Mouse (Mus musculus) frontal cortex, postnatal 36 days (tissue): ENCODE data around the gene Atp2b2.
A peak's percentile ranks its signal among the peaks of the same experiment; 100 is the strongest.

ENCODE experiments used
- DNase-seq, 2 experiments: peaks; one replicate each; pipeline ENCODE4 v3.0.0; 2022; ENCODE audit warnings: low spot score in 2 of 2

Gene Atp2b2

GRCm38 (mm10) chr6:113858317-113858716, 184.1 kb downstream of the Atp2b2 start:
- no peak for DNase-seq

DNA sequence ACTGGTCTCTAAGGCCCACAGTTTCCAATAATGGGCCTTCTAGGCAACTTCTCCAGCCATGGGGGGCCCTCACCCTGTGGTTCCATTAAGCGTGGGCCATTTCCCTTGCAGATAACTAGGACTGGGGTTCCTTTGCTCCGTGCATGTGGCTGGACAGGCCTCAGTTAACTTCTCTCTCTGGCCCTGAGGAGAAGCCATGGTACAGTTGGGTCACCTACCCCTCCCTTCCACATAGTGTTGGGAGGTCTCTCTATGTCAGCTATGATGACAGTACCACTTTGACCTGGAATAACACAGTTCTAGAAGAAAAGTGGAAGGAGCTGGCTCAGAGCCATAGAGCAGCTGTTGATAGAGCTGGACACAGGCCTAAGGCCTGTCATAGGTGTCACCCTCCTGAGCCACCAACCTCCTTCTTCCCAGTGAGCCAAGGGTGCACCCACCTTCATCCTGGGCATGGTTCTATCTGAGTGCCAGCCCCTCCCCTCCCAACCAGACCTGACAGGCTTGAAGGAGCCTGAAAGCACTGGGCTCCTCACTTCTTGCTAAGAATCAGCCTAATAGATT, 185.0 kb downstream of the Atp2b2 start:
- no peak for DNase-seq

DNA sequence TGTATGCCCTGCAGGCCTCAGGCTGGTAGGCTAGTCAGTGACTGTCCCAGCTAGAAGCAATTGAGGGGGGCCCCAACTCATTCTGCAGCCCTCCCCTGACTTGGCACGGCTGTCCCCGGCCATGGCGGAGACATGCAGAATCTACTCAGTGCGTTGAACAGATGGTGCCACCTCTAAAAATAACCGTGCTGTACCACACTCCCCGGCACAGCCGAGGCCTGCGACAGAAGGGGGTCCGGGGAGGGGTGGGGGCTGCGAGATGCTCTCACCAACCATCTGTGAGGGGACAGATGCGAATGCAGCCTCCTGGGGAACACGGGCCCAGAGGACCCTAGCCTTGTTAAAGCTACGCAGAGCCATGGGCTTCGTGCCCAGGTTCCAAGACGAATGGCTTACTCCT, 185.6 kb downstream of the Atp2b2 start:
- DNase-seq, result peak; percentile 86 to 91

GRCm38 (mm10) chr6:113856095-113856646, 186.2 kb downstream of the Atp2b2 start:
- no peak for DNase-seq

DNA sequence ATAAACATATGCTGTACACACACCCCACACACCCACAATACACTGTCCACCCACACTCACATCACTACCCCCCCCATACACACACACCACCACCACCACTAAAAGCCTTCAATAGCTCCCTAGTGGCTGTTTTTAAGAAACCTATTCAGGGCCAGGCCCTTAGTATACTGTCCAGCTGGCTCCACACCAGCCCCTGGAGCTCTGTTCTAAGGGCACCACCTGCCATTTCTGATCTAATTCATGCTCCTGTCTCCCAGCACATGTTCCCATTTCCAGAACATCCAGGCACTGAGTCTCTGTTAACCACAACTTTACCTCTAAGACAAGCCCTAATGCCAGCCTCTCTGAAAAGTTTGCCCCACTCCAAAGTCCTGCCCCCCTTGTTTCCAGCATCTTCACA, 186.8 kb downstream of the Atp2b2 start:
- no peak for DNase-seq

DNA sequence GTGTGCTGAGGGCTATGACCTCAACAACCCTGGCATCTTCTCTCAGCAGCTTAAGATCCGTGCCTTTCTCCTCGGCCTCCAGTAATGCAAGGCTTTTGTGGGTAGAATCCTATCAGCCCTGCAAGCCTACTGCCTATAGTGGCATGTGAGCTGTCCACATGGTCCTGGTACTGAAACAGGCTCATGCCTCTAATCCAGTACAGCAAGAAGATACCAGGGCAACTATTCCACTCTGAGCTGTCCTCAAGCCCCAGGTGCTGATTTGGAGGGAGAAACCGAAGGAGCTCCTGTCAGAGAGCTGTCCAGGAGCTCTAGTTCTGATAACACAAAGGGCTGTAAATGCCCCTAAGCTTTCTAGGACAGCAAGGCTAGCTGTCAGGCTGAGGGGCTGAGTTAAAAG, 190.1 kb downstream of the Atp2b2 start:
- DNase-seq, result no peak

- DNase-seq, result no peak
Measured at GRCm38 (mm10) chr6:113849819-113850218, 192.6 kb downstream of the Atp2b2 start.

DNA sequence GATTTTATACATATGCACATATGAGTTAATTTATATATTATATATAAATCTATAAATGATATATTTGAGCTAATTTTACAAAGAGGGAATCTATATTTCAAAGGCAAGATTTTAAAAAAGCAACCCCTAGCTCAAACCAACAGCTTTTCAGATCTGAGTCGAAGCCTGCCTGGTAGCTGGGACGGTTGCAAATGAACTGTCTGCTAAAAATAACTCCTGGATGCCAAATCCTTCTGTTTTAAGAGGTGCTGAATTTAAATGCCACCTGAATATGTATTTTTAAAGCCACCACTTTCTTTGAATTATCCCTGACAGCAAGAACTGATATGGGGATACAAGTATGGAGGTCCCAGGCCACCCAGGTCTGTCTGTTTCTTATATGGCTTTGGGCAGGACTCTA, 193.8 kb downstream of the Atp2b2 start:
- no peak for DNase-seq

DNA sequence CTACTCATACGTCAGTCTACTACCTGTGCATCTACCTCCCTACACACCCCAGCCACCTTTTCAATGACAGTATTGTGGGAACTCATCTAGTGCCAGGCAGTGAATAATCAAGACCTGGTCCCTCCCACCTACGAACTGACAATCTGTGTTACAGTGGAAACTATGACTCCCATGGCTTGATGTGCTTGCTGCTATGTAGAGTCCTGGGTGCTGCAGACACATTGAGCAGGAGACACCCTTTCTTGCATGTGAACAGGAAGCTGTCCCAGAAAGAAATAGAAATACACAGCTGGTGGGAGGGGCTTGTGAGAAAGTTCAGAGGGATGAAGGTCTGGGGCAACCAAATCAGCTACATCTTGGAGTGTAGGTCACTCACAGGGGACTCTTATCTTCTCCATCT, 195.3 kb downstream of the Atp2b2 start:
- DNase-seq, result no peak

DNA sequence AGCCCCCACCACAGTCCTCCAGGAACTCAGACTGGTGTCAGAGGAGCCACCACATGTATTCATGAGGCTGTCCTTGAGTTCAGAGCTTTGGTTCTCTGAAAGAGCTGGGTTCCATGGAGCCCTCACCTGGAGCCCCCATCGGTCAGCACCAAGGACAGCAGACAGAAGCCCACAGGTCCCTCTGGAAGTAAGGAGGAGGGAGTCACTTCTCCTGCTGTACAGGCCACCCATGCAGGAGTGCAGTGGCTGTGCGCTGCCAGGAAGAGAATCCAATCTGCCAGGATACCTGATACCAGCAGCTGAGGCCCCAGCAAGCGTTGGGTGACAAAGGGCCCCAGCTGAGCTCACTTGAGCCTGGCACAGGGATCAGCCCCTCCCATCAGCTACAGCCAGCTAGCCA, 199.2 kb downstream of the Atp2b2 start:
- DNase-seq, result no peak

DNA sequence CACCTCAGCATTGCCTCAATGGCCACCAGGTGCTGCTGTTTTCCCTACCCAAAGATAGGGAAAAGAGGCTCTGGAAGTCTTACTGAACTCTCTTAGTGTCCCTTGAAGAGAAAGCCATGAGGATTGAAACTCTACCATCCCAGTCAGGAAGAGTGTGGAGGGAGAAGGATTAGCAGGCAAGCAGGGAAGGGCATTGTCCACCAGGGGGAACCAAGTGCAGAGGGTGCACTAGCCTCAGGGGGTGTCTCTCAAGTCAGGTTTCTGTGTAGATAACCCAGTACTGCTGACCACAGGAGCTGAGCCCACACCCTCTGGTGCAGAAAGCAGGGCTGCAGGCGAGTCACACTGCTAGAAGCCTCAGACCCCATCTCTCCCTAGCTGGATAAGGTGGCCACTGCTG, 203.9 kb downstream of the Atp2b2 start:
- no peak for DNase-seq

DNA sequence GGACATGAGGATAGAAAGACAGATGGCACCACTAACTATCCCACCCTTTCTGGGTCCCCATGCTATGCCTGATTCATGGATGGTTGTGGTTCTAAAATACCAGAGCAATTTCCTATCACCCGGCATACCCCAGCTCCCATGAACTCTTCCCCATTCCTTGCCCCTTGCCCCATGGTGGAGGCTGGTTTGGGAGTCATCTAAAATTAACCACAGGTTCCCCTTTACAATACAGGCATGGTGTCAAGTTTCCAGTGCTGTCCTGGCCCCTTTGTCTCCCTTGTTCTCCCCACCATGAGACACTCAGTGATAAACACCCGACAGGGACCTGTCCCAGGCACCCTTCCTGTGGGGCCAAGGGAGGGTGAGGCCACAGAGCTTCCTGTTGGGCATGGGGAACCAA, 204.7 kb downstream of the Atp2b2 start:
- no peak for DNase-seq

DNA sequence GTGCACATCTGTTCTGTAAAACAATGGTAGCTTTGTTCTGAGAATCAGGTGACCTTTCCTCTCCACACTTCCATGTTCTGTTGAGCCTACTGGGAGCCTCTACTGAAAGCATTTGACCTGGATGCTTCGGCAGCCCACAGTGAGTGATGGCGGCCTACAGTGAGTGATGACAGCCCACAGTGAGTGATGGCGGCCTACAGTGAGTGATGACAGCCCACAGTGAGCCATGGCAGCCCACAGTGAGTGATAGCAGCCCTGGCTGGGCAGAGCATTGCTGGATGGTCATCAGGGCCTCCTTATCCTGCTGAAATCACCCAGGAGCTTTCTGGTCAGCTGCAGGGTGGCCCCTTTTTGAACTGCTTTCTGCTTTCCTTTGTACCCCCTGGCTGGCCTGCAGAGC, 205.9 kb downstream of the Atp2b2 start:
- no peak for DNase-seq

- no peak for DNase-seq
Measured at GRCm38 (mm10) chr6:113830463-113830862, 211.9 kb downstream of the Atp2b2 start.

DNA sequence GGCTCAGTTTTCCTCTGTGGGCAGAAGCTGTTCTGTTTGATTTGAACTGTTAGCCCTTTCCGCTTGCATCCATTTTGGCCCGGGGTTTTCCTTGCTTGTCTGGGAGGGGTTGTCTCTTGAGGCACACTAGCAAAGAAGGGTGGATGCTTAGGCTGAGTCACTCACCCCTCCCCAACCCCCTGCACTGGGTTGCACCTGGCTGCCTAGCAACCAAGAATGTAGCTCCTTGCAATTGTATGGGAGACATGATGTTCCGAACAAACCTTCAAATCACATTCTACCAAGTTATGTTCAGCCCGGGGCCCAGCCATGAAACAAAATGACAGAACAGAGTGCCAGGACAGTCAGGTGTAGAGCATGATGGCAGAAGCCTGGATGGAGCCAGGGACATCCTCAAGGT, 215.1 kb downstream of the Atp2b2 start:
- no peak for DNase-seq

DNA sequence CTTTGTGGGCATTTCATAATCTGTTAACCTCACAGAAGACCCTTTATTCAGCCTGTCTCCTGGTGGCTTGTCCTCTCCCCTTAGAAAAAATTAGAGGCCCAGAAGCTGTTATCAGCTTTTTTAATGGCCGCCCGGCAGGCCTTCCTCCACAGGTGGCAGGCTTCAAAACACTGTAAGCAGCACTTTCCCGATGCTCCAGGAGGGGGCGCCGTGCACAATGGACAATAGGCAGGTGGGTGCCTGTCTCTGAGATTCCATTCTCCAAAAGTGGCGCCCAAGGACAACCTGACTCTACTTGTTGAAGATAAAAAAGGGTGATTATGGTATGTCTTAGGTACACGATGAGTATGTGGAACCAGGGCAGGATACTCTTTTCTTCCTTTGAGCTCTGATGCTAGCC, 220.0 kb downstream of the Atp2b2 start:
- peak; percentile 57 to 68 for DNase-seq

DNA sequence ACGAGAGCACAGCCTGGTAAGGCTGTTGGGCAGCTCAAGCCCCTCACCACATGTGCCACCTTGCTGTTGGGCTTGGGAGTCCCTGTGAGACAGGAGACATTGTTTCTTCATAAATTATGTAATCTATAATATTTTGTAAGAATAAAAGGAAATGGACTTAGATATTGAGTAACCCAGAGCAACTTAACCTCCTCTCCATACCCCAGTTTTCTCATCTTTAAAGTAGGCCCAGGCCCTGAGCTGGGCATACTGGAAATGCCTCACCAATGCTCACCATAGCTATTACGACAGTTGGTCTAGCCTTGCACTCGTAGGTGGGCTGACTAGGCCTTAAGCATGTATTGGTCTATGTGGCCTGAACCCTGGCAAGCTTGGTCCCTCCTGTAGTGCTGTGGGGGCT, 225.7 kb downstream of the Atp2b2 start:
- no peak for DNase-seq

GRCm38 (mm10) chr6:113811462-113811861, 231.0 kb downstream of the Atp2b2 start:
- DNase-seq, result no peak

- DNase-seq, result peak; percentile 44 to 74
Measured at GRCm38 (mm10) chr6:113810667-113811066, 231.7 kb downstream of the Atp2b2 start.

GRCm38 (mm10) chr6:113806241-113806640, 236.2 kb downstream of the Atp2b2 start:
- DNase-seq, result no peak

- peak; percentile 72 to 89 for DNase-seq
Measured at GRCm38 (mm10) chr6:113801233-113801632, 241.2 kb downstream of the Atp2b2 start.

DNA sequence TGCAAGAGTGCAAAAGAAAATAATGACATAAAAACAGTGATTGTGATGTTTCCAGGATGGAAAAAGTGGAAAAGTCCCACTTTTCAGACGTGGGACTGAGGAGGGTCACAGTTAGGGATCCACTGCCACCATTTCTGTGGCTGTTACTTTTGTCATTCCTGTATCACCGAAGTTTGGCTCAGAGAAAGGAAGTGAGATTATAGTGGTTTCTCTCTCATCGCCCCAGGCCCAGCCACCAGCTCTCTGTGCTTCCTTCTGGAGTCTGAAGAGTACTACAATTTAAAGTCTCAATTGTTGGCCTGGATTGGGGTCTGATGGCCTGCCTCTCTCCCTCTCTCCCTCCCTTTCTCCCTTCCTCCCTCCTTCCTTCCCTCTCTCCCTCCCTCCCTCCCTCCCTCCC, 242.5 kb downstream of the Atp2b2 start:
- no peak for DNase-seq

DNA sequence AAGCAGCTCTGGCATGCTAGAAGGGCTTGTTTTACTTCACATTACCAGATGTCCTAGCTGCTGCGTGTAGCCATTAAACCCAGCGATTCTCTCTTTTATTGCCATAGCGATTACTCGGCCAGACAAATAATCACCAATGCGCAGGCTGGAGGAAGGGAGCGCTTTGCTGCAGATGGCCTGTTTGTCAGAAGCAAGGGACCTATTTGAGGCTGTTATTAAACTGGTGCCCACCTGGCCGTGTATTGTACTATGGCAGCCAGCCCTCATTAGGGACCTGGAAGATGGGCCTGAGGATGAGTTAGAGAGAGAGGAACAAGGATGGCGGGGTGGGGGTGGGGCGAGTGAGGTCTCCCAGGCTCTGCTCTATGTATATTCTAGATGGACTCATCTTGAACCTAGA, 243.1 kb downstream of the Atp2b2 start:
- DNase-seq, result no peak

DNA sequence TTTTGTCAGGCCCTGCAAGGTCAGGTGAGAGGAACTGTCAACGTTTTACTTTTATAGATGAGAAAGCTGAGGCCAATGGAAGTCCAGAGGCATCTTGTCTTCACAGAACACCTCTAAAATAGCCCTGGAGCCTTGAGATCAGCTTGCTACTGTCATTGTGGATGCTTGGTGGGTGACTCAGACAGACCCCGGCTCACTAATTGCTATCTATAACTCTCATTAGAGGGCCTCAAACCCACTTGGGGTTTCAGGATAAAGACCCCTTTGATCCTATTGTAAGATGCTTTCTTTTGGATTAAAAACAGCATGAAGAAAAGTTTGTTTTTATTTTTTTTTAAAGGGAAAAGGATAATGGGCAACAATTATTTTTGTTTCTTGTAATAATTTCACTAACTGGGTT, 243.5 kb downstream of the Atp2b2 start:
- DNase-seq, result no peak
